In the genomic region with DNA sequence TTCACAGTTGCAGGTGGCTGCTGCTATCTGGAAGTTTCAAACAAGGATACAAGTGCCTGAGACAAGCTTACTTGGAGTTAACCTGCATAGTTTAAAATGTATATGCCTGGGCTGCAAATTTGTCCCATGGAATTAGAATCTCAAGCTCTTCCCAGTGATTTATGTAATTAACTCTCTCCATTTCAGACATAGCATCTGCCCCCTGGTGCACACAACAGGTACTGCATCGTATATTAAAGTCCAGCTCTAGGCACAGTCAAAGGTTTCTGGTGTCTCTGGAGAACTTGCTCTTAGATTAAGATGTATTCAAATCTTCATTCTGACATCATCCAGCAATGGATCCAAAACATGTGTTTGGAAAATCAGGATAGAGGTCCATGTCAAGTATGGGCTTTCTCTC, we compare ENCODE assay signal across 9 mouse cellular contexts.
DNase-seq lines count a peak whose midpoint lies in the region; ATAC-seq and TF ChIP-seq lines count a peak whose summit lies in the region.
"Had no signal": no experiment of that assay in that cellular context is flagged by ENCODE, and none has a peak within 500 bp of the region (broad histone marks: within the 10 kb centered on the region; RNA-seq: fewer than 3 reads in every experiment).

No protein-coding gene starts in this region.

- H3K4me1 ChIP-seq in intestine, postnatal 0 days (replicated peaks; ENCODE audit: control insufficient read depth, insufficient read depth, low read length), result no peaks in the 10 kb centered on the region
- no peaks in the 10 kb centered on the region for H3K4me1 ChIP-seq in intestine, embryonic 15.5 days (replicated peaks)
- no peaks in the 10 kb centered on the region for H3K4me1 ChIP-seq in limb, embryonic 11.5 days (ENCODE audit: control insufficient read depth, insufficient read depth, low read length)
- H3K4me1 ChIP-seq: embryonic facial prominence, embryonic 12.5 days; limb, embryonic 12.5 days had no signal

- H3K27me3 ChIP-seq in intestine, postnatal 0 days (replicated peaks; ENCODE audit: control insufficient read depth, insufficient read depth, low read length), result no peaks in the 10 kb centered on the region
- no peaks in the 10 kb centered on the region for H3K27me3 ChIP-seq in intestine, embryonic 15.5 days (replicated peaks)
- no peaks in the 10 kb centered on the region for H3K27me3 ChIP-seq in limb, embryonic 11.5 days (ENCODE audit: control insufficient read depth, insufficient read depth, low read length)
- H3K27me3 ChIP-seq: embryonic facial prominence, embryonic 12.5 days; limb, embryonic 12.5 days had no signal

- H3K9ac ChIP-seq in intestine, postnatal 0 days (ENCODE audit: low read depth, low read length), result no peak overlapping the region
- H3K9ac ChIP-seq in intestine, embryonic 15.5 days, result no peak overlapping the region
- H3K9ac ChIP-seq in limb, embryonic 11.5 days (ENCODE audit: low read length), result no peak overlapping the region
- H3K9ac ChIP-seq: embryonic facial prominence, embryonic 12.5 days; limb, embryonic 12.5 days had no signal

- no peaks in the 10 kb centered on the region for H3K36me3 ChIP-seq in intestine, postnatal 0 days (ENCODE audit: control insufficient read depth, insufficient read depth)
- no peaks in the 10 kb centered on the region for H3K36me3 ChIP-seq in intestine, embryonic 15.5 days
- H3K36me3 ChIP-seq in limb, embryonic 11.5 days (ENCODE audit: control insufficient read depth, insufficient read depth, low read length), result no peaks in the 10 kb centered on the region
- H3K36me3 ChIP-seq: embryonic facial prominence, embryonic 12.5 days; limb, embryonic 12.5 days had no signal

- H3K27ac ChIP-seq in intestine, postnatal 0 days (ENCODE audit: low read depth, low read length), result no peak overlapping the region
- no peak overlapping the region for H3K27ac ChIP-seq in intestine, embryonic 15.5 days
- no peak overlapping the region for H3K27ac ChIP-seq in limb, embryonic 11.5 days (replicated peaks; ENCODE audit: low read depth, low read length)
- H3K27ac ChIP-seq: embryonic facial prominence, embryonic 12.5 days; limb, embryonic 12.5 days had no signal

- DNase-seq in urinary bladder, postnatal 25 days (ENCODE audit: low spot score), result peak; percentile 28
- no peak for DNase-seq in urinary bladder, postnatal 36 days (ENCODE audit: low spot score in 2 of 2)
- DNase-seq in cerebellum, postnatal 25 days, result peak; percentile 10 to 41
- DNase-seq in limb, embryonic 11.5 days (ENCODE audit: low spot score), result peak; percentile 48
- DNase-seq in spleen, postnatal 36 days (ENCODE audit: low spot score in 2 of 2), result no peak

- no peak overlapping the region for H3K4me2 ChIP-seq in intestine, postnatal 0 days (replicated peaks; ENCODE audit: low read depth)
- H3K4me2 ChIP-seq in intestine, embryonic 15.5 days (replicated peaks), result no peak overlapping the region
- no peak overlapping the region for H3K4me2 ChIP-seq in limb, embryonic 11.5 days (ENCODE audit: low read depth, severe bottlenecking)
- H3K4me2 ChIP-seq: embryonic facial prominence, embryonic 12.5 days; limb, embryonic 12.5 days had no signal

- WGBS in intestine, postnatal 0 days, result 2% methylated on average over 1 of the region's 1 CpGs
- 4% methylated on average over 1 of the region's 1 CpGs for WGBS in intestine, embryonic 15.5 days
- 5% methylated on average over 1 of the region's 1 CpGs for WGBS in limb, embryonic 11.5 days

- no peak overlapping the region for H3K4me3 ChIP-seq in intestine, postnatal 0 days (ENCODE audit: low read depth, low read length)
- H3K4me3 ChIP-seq in intestine, embryonic 15.5 days (replicated peaks), result no peak overlapping the region
- no peak overlapping the region for H3K4me3 ChIP-seq in limb, embryonic 11.5 days (ENCODE audit: low read depth, low read length)
- H3K4me3 ChIP-seq: embryonic facial prominence, embryonic 12.5 days; limb, embryonic 12.5 days had no signal

- H3K9me3 ChIP-seq in intestine, postnatal 0 days (ENCODE audit: control insufficient read depth), result no peaks in the 10 kb centered on the region
- H3K9me3 ChIP-seq in intestine, embryonic 15.5 days, result no peaks in the 10 kb centered on the region
- no peaks in the 10 kb centered on the region for H3K9me3 ChIP-seq in limb, embryonic 11.5 days (ENCODE audit: control insufficient read depth, low read length)
- H3K9me3 ChIP-seq: embryonic facial prominence, embryonic 12.5 days; limb, embryonic 12.5 days had no signal

- no peak for ATAC-seq in intestine, postnatal 0 days
- no peak for ATAC-seq in intestine, embryonic 15.5 days
- no peak for ATAC-seq in limb, embryonic 11.5 days (ENCODE audit: insufficient number of reproducible peaks, low FRiP score, low TSS enrichment, low read depth)

- peak; percentile 82 for TF ChIP-seq CTCF in intestine, postnatal 0 days (IDR thresholded peaks at IDR 0.05; ENCODE audit: low read depth)

Comparison
In these comparisons a context has a peak if more than half of its experiments do, and no peak if none do; other contexts are left out.
1. DNase-seq: peak in urinary bladder, postnatal 25 days (single experiment), cerebellum, postnatal 25 days (2 of 2) and limb, embryonic 11.5 days (single experiment); none in urinary bladder, postnatal 36 days (0 of 2) and spleen, postnatal 36 days (0 of 2).